21 mouse cellular contexts compared by ENCODE assay signal in the genomic region with DNA sequence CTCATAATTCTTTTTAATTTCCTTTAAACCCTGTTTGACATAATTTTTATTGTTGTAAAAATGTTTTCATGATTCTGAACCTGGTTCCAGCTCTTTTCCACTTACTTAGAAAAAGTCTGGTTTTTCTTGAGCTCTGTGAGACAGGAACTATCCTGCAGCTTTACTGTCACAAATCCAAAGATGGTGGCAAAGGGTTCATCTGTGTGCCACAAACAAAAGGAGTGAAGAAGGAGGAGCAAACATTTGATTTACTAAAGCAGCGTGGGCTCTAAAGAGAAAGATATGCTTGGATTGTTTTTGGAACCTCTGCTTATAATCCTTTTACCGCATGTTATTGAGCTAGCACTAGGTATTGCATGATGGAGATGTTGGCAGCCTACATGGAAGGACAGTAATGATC. TPM values are rescaled to one million over a fixed set of nuclear protein-coding genes. Genes with fewer than 3 reads are reported as not detected.
DNase-seq lines count a peak whose midpoint lies in the region; ATAC-seq and TF ChIP-seq lines count a peak whose summit lies in the region.
"Had no signal": no experiment of that assay in that cellular context is flagged by ENCODE, and none has a peak within 500 bp of the region (broad histone marks: within the 10 kb centered on the region; RNA-seq: fewer than 3 reads in every experiment).

No protein-coding gene starts in this region.

- 39% methylated on average over 2 of the region's 2 CpGs for WGBS in hindbrain, postnatal 0 days
- WGBS in hindbrain, embryonic 13.5 days, result 60% methylated on average over 2 of the region's 2 CpGs
- WGBS in midbrain, embryonic 13.5 days, result 45% methylated on average over 2 of the region's 2 CpGs
- 43% methylated on average over 2 of the region's 2 CpGs for WGBS in midbrain, embryonic 11.5 days
- 85% methylated on average over 2 of the region's 2 CpGs for WGBS in forebrain, embryonic 11.5 days

- 0 out of 2 replicates have a peak overlapping the region, but pooled peaks have one; percentile 18 for H3K4me2 ChIP-seq in hindbrain, postnatal 0 days (ENCODE audit: low read depth, low read length)
- H3K4me2 ChIP-seq in hindbrain, embryonic 13.5 days, result no peak overlapping the region
- H3K4me2 ChIP-seq in midbrain, embryonic 13.5 days (replicated peaks), result peak overlapping the region; percentile 15; the same call in 1 of the 2 replicates
- H3K4me2 ChIP-seq in midbrain, embryonic 11.5 days, result no peak overlapping the region
- H3K4me2 ChIP-seq in forebrain, embryonic 11.5 days (ENCODE audit: low read depth, low read length, severe bottlenecking), result no peak overlapping the region
- H3K4me2 ChIP-seq: embryonic facial prominence, embryonic 13.5 days; forebrain, embryonic 13.5 days; heart, embryonic 11.5 days; heart, embryonic 15.5 days had no signal

- no peak overlapping the region for H3K27ac ChIP-seq in hindbrain, postnatal 0 days
- no peak overlapping the region for H3K27ac ChIP-seq in hindbrain, embryonic 13.5 days
- no peak overlapping the region for H3K27ac ChIP-seq in midbrain, embryonic 13.5 days
- H3K27ac ChIP-seq in midbrain, embryonic 11.5 days (ENCODE audit: low read depth, low read length), result no peak overlapping the region
- no peak overlapping the region for H3K27ac ChIP-seq in forebrain, embryonic 11.5 days (ENCODE audit: low read depth, low read length)
- H3K27ac ChIP-seq: embryonic facial prominence, embryonic 13.5 days; forebrain, embryonic 13.5 days; heart, adult 2 months; heart, embryonic 15.5 days had no signal

- no peaks in the 10 kb centered on the region for H3K36me3 ChIP-seq in hindbrain, postnatal 0 days (ENCODE audit: insufficient read depth, low read length)
- H3K36me3 ChIP-seq in hindbrain, embryonic 13.5 days, result no peaks in the 10 kb centered on the region
- H3K36me3 ChIP-seq in midbrain, embryonic 13.5 days, result no peaks in the 10 kb centered on the region
- no peaks in the 10 kb centered on the region for H3K36me3 ChIP-seq in midbrain, embryonic 11.5 days (ENCODE audit: control insufficient read depth, insufficient read depth, low read length)
- H3K36me3 ChIP-seq in forebrain, embryonic 11.5 days (ENCODE audit: control insufficient read depth, insufficient read depth, low read length), result no peaks in the 10 kb centered on the region
- H3K36me3 ChIP-seq: embryonic facial prominence, embryonic 13.5 days; G1E; heart, embryonic 15.5 days had no signal

- no peaks in the 10 kb centered on the region for H3K4me1 ChIP-seq in hindbrain, postnatal 0 days (ENCODE audit: insufficient read depth, low read length)
- peaks cover 3% of the 10 kb centered on the region for H3K4me1 ChIP-seq in hindbrain, embryonic 13.5 days (replicated peaks)
- H3K4me1 ChIP-seq in midbrain, embryonic 13.5 days (replicated peaks), result peaks cover 15% of the 10 kb centered on the region
- peaks cover 3% of the 10 kb centered on the region for H3K4me1 ChIP-seq in midbrain, embryonic 11.5 days (ENCODE audit: control insufficient read depth, insufficient read depth, low read length)
- H3K4me1 ChIP-seq in forebrain, embryonic 11.5 days (replicated peaks; ENCODE audit: control insufficient read depth, insufficient read depth, low read length), result no peaks in the 10 kb centered on the region
- H3K4me1 ChIP-seq: embryonic facial prominence, embryonic 13.5 days; heart, embryonic 15.5 days had no signal

- no peak for ATAC-seq in cerebellum, adult (ENCODE audit: insufficient number of reproducible peaks, low FRiP score, low TSS enrichment)
- ATAC-seq in hindbrain, postnatal 0 days, result no peak
- no peak for ATAC-seq in hindbrain, embryonic 13.5 days (ENCODE audit: low FRiP score)
- ATAC-seq in midbrain, embryonic 13.5 days, result no peak
- no peak for ATAC-seq in midbrain, embryonic 11.5 days (ENCODE audit: low FRiP score)
- no peak for ATAC-seq in forebrain, embryonic 11.5 days (replicated peaks; ENCODE audit: low FRiP score)
- ATAC-seq: CD4-positive, CD25-positive, alpha-beta regulatory T cell, adult 4 months; forebrain, embryonic 13.5 days; forebrain, postnatal 0 days had no signal

- no peak overlapping the region for H3K4me3 ChIP-seq in hindbrain, postnatal 0 days (ENCODE audit: low read length)
- H3K4me3 ChIP-seq in hindbrain, embryonic 13.5 days, result no peak overlapping the region
- H3K4me3 ChIP-seq in midbrain, embryonic 13.5 days (replicated peaks), result no peak overlapping the region; the same call in 1 of the 2 replicates
- H3K4me3 ChIP-seq in midbrain, embryonic 11.5 days (ENCODE audit: low read depth, low read length), result no peak overlapping the region
- no peak overlapping the region for H3K4me3 ChIP-seq in forebrain, embryonic 11.5 days (ENCODE audit: low read depth, low read length)
- H3K4me3 ChIP-seq: embryonic facial prominence, embryonic 13.5 days; forebrain, embryonic 13.5 days; heart, adult 2 months; heart, embryonic 15.5 days had no signal

- H3K9ac ChIP-seq in hindbrain, postnatal 0 days (replicated peaks; ENCODE audit: low read length), result no peak overlapping the region
- no peak overlapping the region for H3K9ac ChIP-seq in hindbrain, embryonic 13.5 days
- H3K9ac ChIP-seq in midbrain, embryonic 13.5 days (replicated peaks), result no peak overlapping the region
- no peak overlapping the region for H3K9ac ChIP-seq in midbrain, embryonic 11.5 days (ENCODE audit: low read length)
- H3K9ac ChIP-seq in forebrain, embryonic 11.5 days (ENCODE audit: low read length), result no peak overlapping the region
- H3K9ac ChIP-seq: embryonic facial prominence, embryonic 13.5 days; forebrain, embryonic 13.5 days; forebrain, postnatal 0 days; heart, embryonic 15.5 days had no signal

- DNase-seq in cerebellum, adult 9-10 months, result peak; percentile 43
- DNase-seq in hindbrain, postnatal 0 days (ENCODE audit: low spot score), result no peak
- DNase-seq in midbrain, embryonic 11.5 days (ENCODE audit: low spot score, missing footprints), result no peak
- DNase-seq in forebrain, embryonic 11.5 days (ENCODE audit: low spot score), result no peak
- DNase-seq: adrenal gland, postnatal 10 days; B cell, adult 2 months; cerebellum, postnatal 25 days; forebrain, postnatal 0 days; gastrocnemius, postnatal 14 days; heart, adult 2 months; heart, postnatal 14 days had no signal

- no peaks in the 10 kb centered on the region for H3K27me3 ChIP-seq in hindbrain, postnatal 0 days (ENCODE audit: insufficient read depth, low read length)
- H3K27me3 ChIP-seq in hindbrain, embryonic 13.5 days, result no peaks in the 10 kb centered on the region
- H3K27me3 ChIP-seq in midbrain, embryonic 13.5 days, result no peaks in the 10 kb centered on the region
- H3K27me3 ChIP-seq in midbrain, embryonic 11.5 days (ENCODE audit: control insufficient read depth, insufficient read depth, low read length), result no peaks in the 10 kb centered on the region
- no peaks in the 10 kb centered on the region for H3K27me3 ChIP-seq in forebrain, embryonic 11.5 days (ENCODE audit: control insufficient read depth, insufficient read depth, low read length)
- H3K27me3 ChIP-seq: embryonic facial prominence, embryonic 13.5 days; forebrain, embryonic 13.5 days; heart, embryonic 15.5 days had no signal

- H3K9me3 ChIP-seq in hindbrain, postnatal 0 days (ENCODE audit: low read length), result no peaks in the 10 kb centered on the region
- no peaks in the 10 kb centered on the region for H3K9me3 ChIP-seq in hindbrain, embryonic 13.5 days
- H3K9me3 ChIP-seq in midbrain, embryonic 13.5 days, result no peaks in the 10 kb centered on the region
- no peaks in the 10 kb centered on the region for H3K9me3 ChIP-seq in midbrain, embryonic 11.5 days (ENCODE audit: control insufficient read depth, low read length)
- H3K9me3 ChIP-seq in forebrain, embryonic 11.5 days (ENCODE audit: control insufficient read depth, low read length), result no peaks in the 10 kb centered on the region
- H3K9me3 ChIP-seq: embryonic facial prominence, embryonic 13.5 days; forebrain, embryonic 13.5 days; G1E; heart, embryonic 15.5 days had no signal

- no peak for TF ChIP-seq CTCF in hindbrain, postnatal 0 days (IDR thresholded peaks at IDR 0.05; ENCODE audit: low read depth)

RNA-seq across cellular contexts. Expression of a gene that starts 4.0 kb away (rescaled TPM):
- total RNA-seq in hindbrain, postnatal 0 days (2014; rRNA removed), result 25.5 and 25.7 TPM in 2 replicates
- polyA plus RNA-seq in hindbrain, postnatal 0 days (2015; fragmentation: Nextera tagmentation; extraction: Ambion mirVana), result 94.3 and 104 TPM in 2 replicates
- polyA plus RNA-seq in hindbrain, embryonic 13.5 days (2015; fragmentation: Nextera tagmentation; extraction: Ambion mirVana), result 90.2 and 91.6 TPM in 2 replicates
- 93.7 and 97.1 TPM in 2 replicates for polyA plus RNA-seq in midbrain, embryonic 13.5 days (2015; fragmentation: Nextera tagmentation; extraction: Ambion mirVana)
- 49.1 and 55.3 TPM in 2 replicates for polyA plus RNA-seq in midbrain, embryonic 11.5 days (2014; fragmentation: Nextera tagmentation; extraction: Ambion mirVana)
- 67.9 and 81.3 TPM in 2 replicates for polyA plus RNA-seq in forebrain, embryonic 11.5 days (2014; fragmentation: Nextera tagmentation; extraction: Ambion mirVana)
- total RNA-seq: hematopoietic stem cell, adult 5-6 weeks had no signal

RNA-seq across cellular contexts. Expression of a gene that starts 4.2 kb away (rescaled TPM):
- 15.7 and 17.5 TPM in 2 replicates for total RNA-seq in hindbrain, postnatal 0 days (2014; rRNA removed)
- polyA plus RNA-seq in hindbrain, postnatal 0 days (2015; fragmentation: Nextera tagmentation; extraction: Ambion mirVana), result 13.4 and 16.0 TPM in 2 replicates
- polyA plus RNA-seq in hindbrain, embryonic 13.5 days (2015; fragmentation: Nextera tagmentation; extraction: Ambion mirVana), result 25.9 and 26.7 TPM in 2 replicates
- 30.2 and 30.5 TPM in 2 replicates for polyA plus RNA-seq in midbrain, embryonic 13.5 days (2015; fragmentation: Nextera tagmentation; extraction: Ambion mirVana)
- 38.7 and 38.9 TPM in 2 replicates for polyA plus RNA-seq in midbrain, embryonic 11.5 days (2014; fragmentation: Nextera tagmentation; extraction: Ambion mirVana)
- 39.0 and 41.5 TPM in 2 replicates for polyA plus RNA-seq in forebrain, embryonic 11.5 days (2014; fragmentation: Nextera tagmentation; extraction: Ambion mirVana)

Comparison
In these comparisons a context has a peak if more than half of its experiments do, and no peak if none do; other contexts are left out.
1. H3K4me2 ChIP-seq: peak in hindbrain, postnatal 0 days (single experiment) and midbrain, embryonic 13.5 days (single experiment); none in hindbrain, embryonic 13.5 days (single experiment), midbrain, embryonic 11.5 days (single experiment) and forebrain, embryonic 11.5 days (single experiment).